ENCODE assay signal across 8 mouse cellular contexts in genomic region chr2:104176979-104177704, GRCm38 (mm10). TPM values are rescaled to one million over a fixed set of nuclear protein-coding genes. Genes with fewer than 3 reads are reported as not detected.
DNase-seq lines count a peak whose midpoint lies in the region; ATAC-seq and TF ChIP-seq lines count a peak whose summit lies in the region.

No protein-coding gene starts in this region.

- H3K27ac ChIP-seq in gastrocnemius, adult 2 months = peak overlapping the region; percentile 89
- H3K27ac ChIP-seq in kidney, embryonic 14.5 days (ENCODE audit: low read depth, low read length) = peak overlapping the region; percentile 44; the same call in 1 of the 2 replicates
- H3K27ac ChIP-seq in limb, embryonic 14.5 days (replicated peaks; ENCODE audit: low read depth, low read length) = peak overlapping the region; percentile 75
- H3K27ac ChIP-seq in neural tube, embryonic 14.5 days (ENCODE audit: low read depth, low read length) = no peak overlapping the region
- no peak overlapping the region for H3K27ac ChIP-seq in thymus, adult 2 months (ENCODE audit: control insufficient read depth, insufficient read depth, low read length)

- peak; percentile 56 for DNase-seq in gastrocnemius, adult 2 months
- no peak for DNase-seq in gastrocnemius, postnatal 25 days
- DNase-seq in heart, adult 18-20 months = peak; percentile 33 to 50
- DNase-seq in limb, embryonic 14.5 days (ENCODE audit: low spot score) = peak; percentile 71
- no peak for DNase-seq in thymus, adult 2 months

- H3K9ac ChIP-seq in kidney, embryonic 14.5 days (ENCODE audit: low read depth, low read length) = no peak overlapping the region
- H3K9ac ChIP-seq in limb, embryonic 14.5 days (ENCODE audit: low read depth, low read length, severe bottlenecking) = peak overlapping the region; percentile 1; the same call in 1 of the 2 replicates
- no peak overlapping the region for H3K9ac ChIP-seq in neural tube, embryonic 14.5 days (replicated peaks; ENCODE audit: low read depth, low read length)

- H3K4me3 ChIP-seq in gastrocnemius, adult 2 months = peak overlapping the region; percentile 43
- no peak overlapping the region for H3K4me3 ChIP-seq in kidney, embryonic 14.5 days (ENCODE audit: low read length)
- H3K4me3 ChIP-seq in limb, embryonic 14.5 days (replicated peaks; ENCODE audit: low read length) = no peak overlapping the region
- H3K4me3 ChIP-seq in neural tube, embryonic 14.5 days (ENCODE audit: low read depth, low read length) = no peak overlapping the region
- H3K4me3 ChIP-seq in thymus, adult 2 months (ENCODE audit: control insufficient read depth, insufficient read depth, low read length) = no peak overlapping the region

- intact Hi-C loops in gastrocnemius, adult 2 months (cut with DNase I) = no loop called here

- 0 out of 2 replicates have a peak, but pooled peaks cover 5% of the 10 kb centered on the region for H3K4me1 ChIP-seq in kidney, embryonic 14.5 days (ENCODE audit: control insufficient read depth, insufficient read depth, low read length)
- H3K4me1 ChIP-seq in limb, embryonic 14.5 days (ENCODE audit: control insufficient read depth, insufficient read depth, low read length) = peaks cover 19% of the 10 kb centered on the region
- H3K4me1 ChIP-seq in neural tube, embryonic 14.5 days (ENCODE audit: control insufficient read depth, insufficient read depth, low read length) = 0 out of 2 replicates have a peak, but pooled peaks cover 2% of the 10 kb centered on the region
- peaks cover 7% of the 10 kb centered on the region for H3K4me1 ChIP-seq in thymus, adult 2 months (replicated peaks; ENCODE audit: control insufficient read depth, insufficient read depth, low read length)

- no peaks in the 10 kb centered on the region for H3K27me3 ChIP-seq in kidney, embryonic 14.5 days (ENCODE audit: control insufficient read depth, insufficient read depth, low read length)
- no peaks in the 10 kb centered on the region for H3K27me3 ChIP-seq in limb, embryonic 14.5 days (ENCODE audit: control insufficient read depth, insufficient read depth, low read length)
- H3K27me3 ChIP-seq in neural tube, embryonic 14.5 days (ENCODE audit: control insufficient read depth, insufficient read depth, low read length) = no peaks in the 10 kb centered on the region
- no peaks in the 10 kb centered on the region for H3K27me3 ChIP-seq in thymus, adult 2 months (ENCODE audit: control insufficient read depth, insufficient read depth, low read length)

- 33% methylated on average over 13 of the region's 13 CpGs for WGBS in kidney, embryonic 14.5 days
- whole genome bisulfite sequencing in limb, embryonic 14.5 days = 23% methylated on average over 13 of the region's 13 CpGs
- WGBS in neural tube, embryonic 14.5 days = 57% methylated on average over 13 of the region's 13 CpGs
- 13% methylated on average over 13 of the region's 13 CpGs for WGBS in thymus, adult 2 months

- no peak for TF ChIP-seq POLR2A in limb, embryonic 14.5 days (IDR thresholded peaks at IDR 0.05; ENCODE audit: borderline replicate concordance, extremely low read depth, insufficient read depth, insufficient read length)
- TF ChIP-seq POLR2A in thymus, adult 2 months (IDR thresholded peaks at IDR 0.05; ENCODE audit: control insufficient read depth, extremely low read depth, insufficient read depth, low read length, poor library complexity) = no peak

- H3K4me2 ChIP-seq in kidney, embryonic 14.5 days (replicated peaks; ENCODE audit: low read depth, low read length) = no peak overlapping the region
- H3K4me2 ChIP-seq in limb, embryonic 14.5 days (replicated peaks; ENCODE audit: low read depth, low read length, severe bottlenecking) = peak overlapping the region; percentile 4; the same call in 1 of the 2 replicates
- H3K4me2 ChIP-seq in neural tube, embryonic 14.5 days (ENCODE audit: low read depth, low read length) = no peak overlapping the region

- H3K9me3 ChIP-seq in kidney, embryonic 14.5 days (ENCODE audit: control insufficient read depth, low read length) = no peaks in the 10 kb centered on the region; the same call in 1 of the 2 replicates
- no peaks in the 10 kb centered on the region for H3K9me3 ChIP-seq in limb, embryonic 14.5 days (ENCODE audit: control insufficient read depth, low read length)
- H3K9me3 ChIP-seq in neural tube, embryonic 14.5 days (ENCODE audit: control insufficient read depth, low read length) = no peaks in the 10 kb centered on the region

- ATAC-seq in activated CD4-positive, CD25-positive, alpha-beta regulatory T cell, adult 4 months = peak; percentile 63
- peak; percentile 76; the same call in 1 of the 2 replicates for ATAC-seq in kidney, embryonic 14.5 days (ENCODE audit: low FRiP score, low TSS enrichment)
- peak; percentile 86 for ATAC-seq in limb, embryonic 14.5 days (ENCODE audit: low FRiP score, low read depth)
- peak; percentile 41; the same call in 1 of the 2 replicates for ATAC-seq in neural tube, embryonic 14.5 days (ENCODE audit: low read depth)

- no peaks in the 10 kb centered on the region for H3K36me3 ChIP-seq in kidney, embryonic 14.5 days (ENCODE audit: control insufficient read depth, insufficient read depth, low read length)
- no peaks in the 10 kb centered on the region for H3K36me3 ChIP-seq in limb, embryonic 14.5 days (ENCODE audit: control insufficient read depth, insufficient read depth, low read length)
- no peaks in the 10 kb centered on the region for H3K36me3 ChIP-seq in neural tube, embryonic 14.5 days (ENCODE audit: control insufficient read depth, insufficient read depth, low read length)
- H3K36me3 ChIP-seq in thymus, adult 2 months (ENCODE audit: control insufficient read depth, insufficient read depth, low read length) = no peaks in the 10 kb centered on the region

- no peak for TF ChIP-seq CTCF in gastrocnemius, adult 2 months (IDR thresholded peaks at IDR 0.05)
- no peak for TF ChIP-seq CTCF in thymus, adult 2 months (IDR thresholded peaks at IDR 0.05; ENCODE audit: borderline replicate concordance, control insufficient read depth, extremely low read depth, insufficient read depth, low read length, poor library complexity)

RNA-seq across cellular contexts. Expression of gene A930018P22Rik, which starts 54.6 kb away (rescaled TPM):
- under 1 TPM; 0.39 to 0.61 TPM for total RNA-seq in gastrocnemius, adult 2 months (2021)
- 1 to 10 TPM; 1.0 to 1.3 TPM for total RNA-seq in gastrocnemius, postnatal 25 days (2021)
- not detected for polyA plus RNA-seq in activated CD4-positive, CD25-positive, alpha-beta regulatory T cell, adult 4 months (2017; shearing (Covaris generic))
- under 1 TPM in 1 of 2 experiments, not detected in 1; 0.89 TPM for total RNA-seq in heart, adult 18-20 months (2021)
- 0.27 TPM in 1 of 2 replicates, not detected in the other for polyA plus RNA-seq in kidney, embryonic 14.5 days (2014; fragmentation: Nextera tagmentation; extraction: Ambion mirVana)
- polyA plus RNA-seq in limb, embryonic 14.5 days (2012; rRNA removed) = 0.10 TPM in 1 of 2 replicates, not detected in the other
- polyA plus RNA-seq in limb, embryonic 14.5 days (2014; fragmentation: Nextera tagmentation; extraction: Ambion mirVana) = 0.23 TPM in 1 of 2 replicates, not detected in the other
- not detected in 2 replicates for polyA plus RNA-seq in neural tube, embryonic 14.5 days (2014; fragmentation: Nextera tagmentation; extraction: Ambion mirVana)
- 0.45 TPM in 1 of 2 replicates, not detected in the other for polyA plus RNA-seq in thymus, adult 2 months (2012; rRNA removed)

Comparison
In these comparisons a context has a peak if more than half of its experiments do, and no peak if none do; other contexts are left out.
1. DNase-seq: peak in gastrocnemius, adult 2 months (single experiment), heart, adult 18-20 months (2 of 2) and limb, embryonic 14.5 days (single experiment); none in gastrocnemius, postnatal 25 days (single experiment) and thymus, adult 2 months (single experiment).
2. H3K27ac ChIP-seq: peak in gastrocnemius, adult 2 months (single experiment), kidney, embryonic 14.5 days (single experiment) and limb, embryonic 14.5 days (single experiment); none in neural tube, embryonic 14.5 days (single experiment) and thymus, adult 2 months (single experiment).
3. Peak in every context shown above with its lines, with median percentiles within 50 percentile points of each other: ATAC-seq.